16 mouse cellular contexts compared by ENCODE assay signal in the genomic region with DNA sequence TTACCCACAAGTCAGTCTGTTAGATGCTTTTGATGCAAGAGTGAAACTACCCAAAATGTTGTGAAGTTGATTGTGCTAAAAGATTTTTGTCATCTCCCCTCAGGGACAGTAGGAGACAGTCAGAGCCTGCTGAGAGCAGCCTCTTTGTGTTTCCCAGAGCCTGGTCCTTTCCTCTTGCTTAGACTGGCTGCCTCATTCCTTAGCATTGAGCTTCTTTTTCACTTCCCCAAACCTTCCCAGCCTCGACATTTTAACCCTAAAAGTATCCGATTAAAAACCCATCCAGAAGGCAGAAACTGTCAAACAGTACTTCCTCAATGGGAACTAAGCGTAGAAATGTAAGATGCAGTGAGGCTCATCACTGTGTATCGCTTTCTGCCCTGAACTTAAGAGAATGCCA.
"Had no signal": no experiment of that assay in that cellular context is flagged by ENCODE, and none has a peak within 500 bp of the region (broad histone marks: within the 10 kb centered on the region; RNA-seq: fewer than 3 reads in every experiment).

No protein-coding gene starts in this region.

- ATAC-seq: intestine, embryonic 16.5 days; lung, postnatal 0 days; midbrain, embryonic 13.5 days had no signal

- H3K4me3 ChIP-seq: kidney, embryonic 15.5 days; limb, embryonic 15.5 days; liver, embryonic 15.5 days; megakaryocyte, embryonic 14.5 days; midbrain, embryonic 13.5 days had no signal

- DNase-seq: kidney, adult 2 months; kidney, postnatal 25 days; layer of hippocampus, adult 9-11 months; layer of hippocampus, postnatal 36 days; lung, adult 2 months; lung, postnatal 36 days; right cerebral cortex, adult 18-20 months; right cerebral cortex, postnatal 25 days had no signal

- H3K27ac ChIP-seq: kidney, embryonic 15.5 days; limb, embryonic 15.5 days; liver, embryonic 15.5 days; midbrain, embryonic 13.5 days; stomach, postnatal 0 days had no signal

- H3K4me2 ChIP-seq: kidney, embryonic 15.5 days; limb, embryonic 15.5 days; liver, embryonic 15.5 days; midbrain, embryonic 13.5 days had no signal

- H3K9ac ChIP-seq: kidney, embryonic 15.5 days; limb, embryonic 15.5 days; liver, embryonic 15.5 days; midbrain, embryonic 13.5 days had no signal

- H3K4me1 ChIP-seq: limb, embryonic 15.5 days; liver, embryonic 15.5 days had no signal

- H3K9me3 ChIP-seq: kidney, embryonic 15.5 days; limb, embryonic 15.5 days; liver, embryonic 15.5 days; midbrain, embryonic 13.5 days had no signal

- H3K36me3 ChIP-seq: kidney, embryonic 15.5 days; limb, embryonic 15.5 days; liver, embryonic 15.5 days; midbrain, embryonic 13.5 days had no signal

- H3K27me3 ChIP-seq: kidney, embryonic 15.5 days; limb, embryonic 15.5 days; liver, embryonic 15.5 days; megakaryocyte, embryonic 14.5 days; midbrain, embryonic 13.5 days had no signal
